Mouse (Mus musculus): ENCODE data around the gene Tmem53. TPM values are rescaled to one million over a fixed set of nuclear protein-coding genes. Genes with fewer than 3 reads are reported as not detected.
A peak's percentile ranks its signal among the peaks of the same experiment; 100 is the strongest.
"Not testable (repeated sequence)": the region's sequence is repeated elsewhere in the genome, so short reads cannot be mapped to it uniquely, and the experiment has no call there.

Gene Tmem53
- polyA plus RNA-seq, 1 experiment from 2014 or later: 18.2 TPM

DNA sequence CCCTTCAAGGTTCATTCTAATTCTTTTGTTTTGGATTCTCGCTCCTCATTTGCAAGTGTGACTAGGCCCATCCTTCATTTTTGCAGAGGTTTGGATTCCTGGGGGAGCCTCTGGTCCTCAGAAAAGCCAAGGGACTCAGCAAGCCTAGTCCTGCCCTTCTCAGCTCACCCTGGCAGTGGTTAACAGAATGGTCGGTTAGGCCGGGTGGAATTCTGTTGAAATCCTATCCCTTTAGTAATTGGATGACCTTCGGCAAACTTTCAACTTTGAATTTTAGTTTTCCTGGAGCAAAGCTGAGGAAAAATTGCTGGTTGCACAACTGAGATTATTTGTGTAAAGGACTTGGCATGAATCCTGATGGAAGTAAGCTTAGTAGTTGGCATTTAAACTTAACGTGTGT, 600 bp downstream of the Tmem53 start:
- Histone ChIP-seq H3K4me3 (peak overlapping the region; percentile 71), H3K9ac (peak overlapping the region; percentile 77), H3K27ac (ENCODE audit: poor library complexity, severe bottlenecking) (peak overlapping the region; percentile 64), H3K9me3 (replicated peaks) (no peaks in the 10 kb centered on the region), H3K27me3 (replicated peaks) (no peaks in the 10 kb centered on the region), H3K4me2 (peak overlapping the region; percentile 72), H3K36me3 (no peaks in the 10 kb centered on the region), H3K4me1 (replicated peaks) (peaks cover 35% of the 10 kb centered on the region)
- ATAC-seq (ENCODE audit: insufficient number of reproducible peaks, low FRiP score): no peak
- 33% methylated on average over 5 of the region's 5 CpGs for WGBS

DNA sequence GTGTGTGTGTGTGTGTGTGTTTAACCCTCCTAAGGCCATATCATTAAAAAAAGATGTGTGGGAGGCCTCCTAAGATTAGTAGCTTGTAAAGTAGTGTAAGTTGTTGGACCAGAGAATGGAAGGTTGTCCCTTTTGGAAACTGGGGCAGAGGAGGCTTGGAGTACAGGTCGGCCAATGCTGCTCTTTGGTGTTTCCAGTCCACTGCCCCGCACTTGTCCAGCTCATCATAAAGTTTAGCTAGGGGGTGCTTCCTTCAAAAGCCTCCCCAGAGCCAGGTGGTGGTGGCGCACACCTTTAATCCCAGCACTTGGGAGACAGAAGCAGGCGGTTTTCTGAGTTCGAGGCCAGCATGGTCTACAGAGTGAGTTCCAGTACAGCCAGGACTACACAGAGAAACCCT, 1.0 kb downstream of the Tmem53 start:
- H3K9me3 ChIP-seq (replicated peaks): no peaks in the 10 kb centered on the region
- peak overlapping the region; percentile 64 for H3K27ac ChIP-seq (ENCODE audit: poor library complexity, severe bottlenecking)
- peaks cover 35% of the 10 kb centered on the region for H3K4me1 ChIP-seq (replicated peaks)
- 84% methylated on average over 5 of the region's 5 CpGs for WGBS
- H3K4me2 ChIP-seq: peak overlapping the region; percentile 72
- no peaks in the 10 kb centered on the region for H3K27me3 ChIP-seq (replicated peaks)
- no peak for ATAC-seq (ENCODE audit: insufficient number of reproducible peaks, low FRiP score)
- H3K4me3 ChIP-seq: peak overlapping the region; percentile 71
- no peaks in the 10 kb centered on the region for H3K36me3 ChIP-seq
- peak overlapping the region; percentile 77; the same call in 1 of the 2 replicates for H3K9ac ChIP-seq

DNA sequence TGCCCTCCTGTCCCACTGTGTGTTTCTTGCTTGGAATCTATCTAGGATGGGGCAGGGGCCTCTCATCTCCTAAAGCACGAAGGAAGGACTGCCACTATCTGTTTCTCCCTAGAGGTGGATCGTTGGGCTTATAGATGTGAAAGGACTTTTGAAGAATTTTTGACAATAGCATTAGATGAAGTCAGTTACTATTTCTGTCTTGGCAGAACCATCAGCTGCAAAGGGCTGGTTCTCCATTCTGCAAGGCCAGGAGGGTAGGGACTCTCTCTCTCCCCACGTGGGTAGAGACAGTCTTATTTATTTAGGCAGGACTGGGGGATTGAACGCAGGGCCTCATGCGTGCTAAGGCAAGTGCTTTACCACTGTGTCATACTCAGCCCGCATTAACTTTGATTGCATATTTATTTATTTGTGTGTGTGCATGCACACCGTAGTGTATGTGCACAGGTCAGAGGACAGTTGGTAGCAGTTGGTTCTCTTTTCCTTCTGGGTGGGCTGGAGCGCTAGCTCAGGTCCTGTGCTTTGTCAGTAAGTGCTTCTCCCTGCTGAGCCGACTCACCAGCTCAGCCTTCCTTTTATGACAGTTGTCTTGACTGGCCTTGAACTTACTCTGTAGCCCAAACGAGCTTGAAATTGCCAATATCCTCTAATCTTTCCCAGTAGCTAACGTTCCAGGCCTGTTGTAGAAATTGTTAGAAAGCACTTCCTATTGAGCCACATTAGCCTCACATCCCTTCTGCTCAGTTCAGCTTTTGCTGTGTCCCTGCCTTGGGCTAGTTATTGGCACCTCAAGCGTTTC, 1.7 kb downstream of the Tmem53 start:
- Histone ChIP-seq H3K27ac (ENCODE audit: poor library complexity, severe bottlenecking) (peak overlapping the region; percentile 64), H3K27me3 (replicated peaks) (no peaks in the 10 kb centered on the region), H3K4me3 (no peak overlapping the region), H3K4me2 (peak overlapping the region; percentile 72), H3K4me1 (replicated peaks) (peaks cover 35% of the 10 kb centered on the region), H3K36me3 (no peaks in the 10 kb centered on the region), H3K9ac (peak overlapping the region; percentile 77; the same call in 1 of the 2 replicates), H3K9me3 (replicated peaks) (no peaks in the 10 kb centered on the region)
- 54% methylated on average over 12 of the region's 12 CpGs for WGBS
- no peak for ATAC-seq (ENCODE audit: insufficient number of reproducible peaks, low FRiP score)

DNA sequence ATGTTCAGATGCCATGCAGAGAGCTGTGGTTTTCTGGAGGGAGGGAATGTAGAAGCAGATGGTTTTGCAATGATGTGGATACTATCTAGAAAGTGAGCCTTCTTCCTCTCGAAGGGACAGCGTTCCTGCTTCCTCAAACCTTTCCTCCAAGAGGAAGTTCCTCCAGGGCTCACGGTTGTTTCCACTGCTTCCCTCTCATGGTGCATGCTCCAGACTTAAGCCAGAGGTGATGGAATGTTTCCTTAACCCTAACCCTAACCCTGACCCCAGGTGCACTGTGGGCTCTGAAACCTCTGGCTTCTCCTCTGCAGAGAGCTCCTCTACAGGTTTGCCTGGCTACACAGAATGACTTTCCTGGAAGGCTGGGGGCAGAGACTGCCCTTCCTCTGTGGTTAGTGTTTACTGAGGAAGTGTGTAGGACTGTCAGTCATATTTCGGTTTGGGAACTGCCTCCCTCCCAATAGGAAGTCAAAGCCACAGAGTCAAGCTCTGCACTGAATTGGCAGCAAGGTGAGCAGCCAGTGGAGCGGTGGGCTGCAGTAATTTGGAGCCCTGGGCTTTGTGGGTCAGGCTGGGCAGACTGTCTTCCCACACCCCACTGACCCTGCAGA, 2.4 kb downstream of the Tmem53 start:
- 50% methylated on average over 5 of the region's 5 CpGs for WGBS
- Histone ChIP-seq H3K4me3 (no peak overlapping the region), H3K4me1 (replicated peaks) (peaks cover 35% of the 10 kb centered on the region), H3K36me3 (peaks cover 5% of the 10 kb centered on the region; the same call in 1 of the 2 replicates), H3K9ac (peak overlapping the region; percentile 26; the same call in 1 of the 2 replicates), H3K9me3 (replicated peaks) (no peaks in the 10 kb centered on the region), H3K27ac (ENCODE audit: poor library complexity, severe bottlenecking) (no peak overlapping the region), H3K27me3 (replicated peaks) (no peaks in the 10 kb centered on the region), H3K4me2 (no peak overlapping the region)
- ATAC-seq (ENCODE audit: insufficient number of reproducible peaks, low FRiP score): no peak

DNA sequence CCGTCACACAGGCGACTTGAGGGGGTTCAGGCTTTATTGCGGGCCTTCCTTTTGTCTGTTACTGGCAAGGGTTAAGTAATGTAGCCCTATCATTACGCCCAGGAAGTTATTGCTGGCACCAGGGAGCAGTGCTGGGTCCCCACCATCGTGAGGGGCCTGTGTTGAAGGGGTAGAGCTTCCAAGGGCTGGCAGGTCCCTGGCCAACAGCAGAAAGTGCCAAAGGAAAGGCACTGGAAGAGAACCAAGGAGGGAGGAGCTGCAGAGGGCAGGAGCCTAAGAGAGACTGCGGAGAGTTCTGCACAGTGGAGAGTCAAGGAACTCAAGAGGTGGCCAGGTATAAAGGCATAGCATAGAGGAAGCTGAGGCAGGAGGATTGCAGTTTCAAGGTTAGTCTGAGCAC, 2.9 kb downstream of the Tmem53 start:
- H3K4me2 ChIP-seq: no peak overlapping the region
- no peaks in the 10 kb centered on the region for H3K27me3 ChIP-seq (replicated peaks)
- H3K9ac ChIP-seq: no peak overlapping the region
- peaks cover 5% of the 10 kb centered on the region; the same call in 1 of the 2 replicates for H3K36me3 ChIP-seq
- peaks cover 35% of the 10 kb centered on the region for H3K4me1 ChIP-seq (replicated peaks)
- H3K9me3 ChIP-seq (replicated peaks): no peaks in the 10 kb centered on the region
- H3K4me3 ChIP-seq: no peak overlapping the region
- H3K27ac ChIP-seq (ENCODE audit: poor library complexity, severe bottlenecking): no peak overlapping the region
- no peak for ATAC-seq (ENCODE audit: insufficient number of reproducible peaks, low FRiP score)
- 62% methylated on average over 6 of the region's 6 CpGs for WGBS

DNA sequence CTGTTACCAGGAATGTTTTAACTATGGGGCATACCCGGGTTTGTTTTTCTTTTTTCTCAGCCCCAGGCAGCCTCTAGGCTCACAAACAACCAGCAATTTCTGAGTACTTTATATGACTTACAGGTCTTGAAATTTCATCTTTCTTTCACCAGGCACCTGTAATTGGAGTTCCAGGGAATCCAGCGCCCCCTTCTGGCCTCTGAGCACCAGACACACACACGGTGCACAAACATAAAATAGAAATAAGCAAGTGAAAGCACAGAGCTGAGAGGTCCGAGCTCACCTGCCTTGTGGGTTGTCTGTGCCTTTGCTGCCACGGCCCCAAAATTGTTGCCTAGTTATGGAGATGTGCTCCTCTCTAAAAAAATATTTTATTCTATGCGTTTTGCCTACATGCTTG, 8.2 kb downstream of the Tmem53 start:
- H3K36me3 ChIP-seq; H3K27me3 ChIP-seq (replicated peaks); H3K9me3 ChIP-seq (replicated peaks); ATAC-seq (ENCODE audit: insufficient number of reproducible peaks, low FRiP score); H3K4me2 ChIP-seq; H3K27ac ChIP-seq (ENCODE audit: poor library complexity, severe bottlenecking); H3K4me3 ChIP-seq; H3K4me1 ChIP-seq (replicated peaks); H3K9ac ChIP-seq: not testable (repeated sequence)
- WGBS: 66% methylated on average over 6 of the region's 6 CpGs

DNA sequence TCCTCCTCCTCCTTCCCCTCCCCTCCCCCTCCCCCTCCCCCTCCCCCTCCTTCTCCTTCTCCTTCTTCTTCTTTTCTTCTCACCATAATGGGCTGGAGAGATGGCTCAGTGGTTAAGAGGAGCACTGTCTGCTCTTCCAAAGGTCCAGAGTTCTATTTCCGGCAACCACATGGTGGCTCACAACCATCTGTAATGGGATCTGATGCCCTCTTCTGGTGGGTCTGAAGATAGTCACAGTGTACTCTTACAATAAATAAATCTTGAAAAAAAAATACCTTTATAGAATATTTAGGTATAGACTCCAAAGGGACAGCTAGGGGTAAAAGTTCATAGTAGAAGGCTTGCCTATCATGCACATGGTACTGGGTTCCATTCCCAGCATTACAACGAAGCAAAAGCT, 9.5 kb downstream of the Tmem53 start:
- no peak for ATAC-seq (ENCODE audit: insufficient number of reproducible peaks, low FRiP score)
- Histone ChIP-seq H3K9me3 (replicated peaks) (no peaks in the 10 kb centered on the region), H3K27ac (ENCODE audit: poor library complexity, severe bottlenecking) (no peak overlapping the region), H3K4me3 (no peak overlapping the region), H3K27me3 (replicated peaks) (no peaks in the 10 kb centered on the region), H3K4me2 (no peak overlapping the region), H3K4me1 (replicated peaks) (no peaks in the 10 kb centered on the region), H3K9ac (no peak overlapping the region), H3K36me3 (peaks cover 5% of the 10 kb centered on the region; the same call in 1 of the 2 replicates)
- 74% methylated on average over 2 of the region's 2 CpGs for WGBS

DNA sequence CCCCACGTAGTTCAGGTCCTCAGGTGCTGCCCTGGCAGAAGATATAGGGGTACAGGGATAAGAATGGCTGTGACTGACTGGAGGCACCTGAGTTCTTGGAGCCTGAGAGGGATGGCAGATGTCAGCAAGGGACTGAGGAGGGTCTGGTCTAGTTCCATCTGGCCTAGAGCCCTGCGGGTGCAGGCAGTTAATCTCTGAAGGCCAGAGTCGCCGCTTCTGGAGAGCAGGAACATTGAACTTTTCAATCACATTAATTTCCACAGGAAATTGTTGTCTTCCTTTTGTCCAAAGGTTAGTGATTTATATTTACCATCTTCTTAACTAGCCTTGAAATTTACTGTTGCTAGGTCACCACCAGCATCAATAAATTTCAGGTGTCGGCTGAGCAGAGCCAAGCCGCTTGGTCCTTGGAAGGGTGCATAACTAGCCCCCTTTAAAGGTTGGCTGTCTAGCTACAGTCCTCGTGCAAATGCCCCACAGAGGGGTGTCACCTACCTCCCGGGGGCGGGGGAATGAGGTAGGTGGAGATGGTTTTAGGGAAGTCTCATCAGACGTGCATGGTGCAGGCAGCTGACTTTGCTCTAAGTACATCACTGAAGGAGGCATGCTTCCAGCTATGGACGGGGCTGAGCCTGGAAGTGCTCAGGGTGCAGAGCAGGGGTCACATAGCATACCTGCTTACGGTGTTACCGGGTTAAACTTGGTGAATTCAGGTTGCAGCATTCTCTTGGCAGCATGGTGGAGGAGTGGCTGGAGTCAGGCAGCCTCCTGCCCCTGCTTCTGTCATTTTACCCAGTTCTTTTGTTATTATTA, 10.6 kb downstream of the Tmem53 start:
- Histone ChIP-seq H3K27me3 (replicated peaks) (no peaks in the 10 kb centered on the region), H3K4me1 (replicated peaks) (no peaks in the 10 kb centered on the region), H3K4me2 (no peak overlapping the region), H3K27ac (ENCODE audit: poor library complexity, severe bottlenecking) (no peak overlapping the region), H3K4me3 (no peak overlapping the region), H3K9ac (0 out of 2 replicates have a peak overlapping the region, but pooled peaks have one; percentile 14), H3K36me3 (peaks cover 5% of the 10 kb centered on the region; the same call in 1 of the 2 replicates), H3K9me3 (replicated peaks) (no peaks in the 10 kb centered on the region)
- no peak for ATAC-seq (ENCODE audit: insufficient number of reproducible peaks, low FRiP score)
- 70% methylated on average over 13 of the region's 13 CpGs for WGBS

GRCm38 (mm10) chr4:117262987-117263386, 11.2 kb downstream of the Tmem53 start:
- H3K27ac ChIP-seq (ENCODE audit: poor library complexity, severe bottlenecking): no peak overlapping the region

DNA sequence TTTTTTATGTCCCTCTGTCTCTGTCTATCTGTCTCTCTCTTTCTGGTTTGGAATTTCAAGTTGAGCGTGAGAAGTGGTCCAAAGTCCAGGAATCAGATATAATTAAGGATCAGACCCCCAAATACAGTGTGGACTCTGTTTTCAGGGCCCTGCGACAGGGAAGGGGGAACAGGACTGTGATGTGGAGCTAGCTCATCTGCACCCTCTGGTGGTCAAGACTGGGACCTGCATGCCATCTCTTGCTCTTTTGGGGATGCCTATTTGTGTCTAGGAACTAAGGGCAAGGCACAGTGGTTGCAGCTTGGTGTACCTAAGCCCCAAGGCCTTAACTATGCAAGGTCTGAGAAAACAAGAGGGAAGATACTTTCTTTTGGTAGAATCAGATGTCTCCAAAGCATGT, 15.5 kb downstream of the Tmem53 start:
- Histone ChIP-seq H3K36me3 (peaks cover 19% of the 10 kb centered on the region), H3K9ac (no peak overlapping the region), H3K27ac (ENCODE audit: poor library complexity, severe bottlenecking) (no peak overlapping the region), H3K4me3 (no peak overlapping the region), H3K4me1 (replicated peaks) (no peaks in the 10 kb centered on the region), H3K4me2 (no peak overlapping the region), H3K27me3 (replicated peaks) (no peaks in the 10 kb centered on the region), H3K9me3 (replicated peaks) (no peaks in the 10 kb centered on the region)
- 4% methylated on average over 2 of the region's 2 CpGs for WGBS
- no peak for ATAC-seq (ENCODE audit: insufficient number of reproducible peaks, low FRiP score)

More at GRCm38 (mm10) chr4:117262987-117263386, 11.2 kb downstream of the Tmem53 start:
- Histone ChIP-seq H3K4me3 (no peak overlapping the region), H3K4me2 (no peak overlapping the region), H3K9ac (no peak overlapping the region), H3K4me1 (replicated peaks) (no peaks in the 10 kb centered on the region), H3K9me3 (replicated peaks) (no peaks in the 10 kb centered on the region), H3K36me3 (peaks cover 7% of the 10 kb centered on the region), H3K27me3 (replicated peaks) (no peaks in the 10 kb centered on the region)
- WGBS: 70% methylated on average over 8 of the region's 8 CpGs
- ATAC-seq (ENCODE audit: insufficient number of reproducible peaks, low FRiP score): no peak

Data from heart, embryonic 12.5 days (tissue).